Mouse (Mus musculus): ENCODE data around the gene Shkbp1. TPM values are rescaled to one million over a fixed set of nuclear protein-coding genes. Genes with fewer than 3 reads are reported as not detected.

The Shkbp1 gene
- polyA plus RNA-seq, 1 experiment = 46.5 TPM

DNA sequence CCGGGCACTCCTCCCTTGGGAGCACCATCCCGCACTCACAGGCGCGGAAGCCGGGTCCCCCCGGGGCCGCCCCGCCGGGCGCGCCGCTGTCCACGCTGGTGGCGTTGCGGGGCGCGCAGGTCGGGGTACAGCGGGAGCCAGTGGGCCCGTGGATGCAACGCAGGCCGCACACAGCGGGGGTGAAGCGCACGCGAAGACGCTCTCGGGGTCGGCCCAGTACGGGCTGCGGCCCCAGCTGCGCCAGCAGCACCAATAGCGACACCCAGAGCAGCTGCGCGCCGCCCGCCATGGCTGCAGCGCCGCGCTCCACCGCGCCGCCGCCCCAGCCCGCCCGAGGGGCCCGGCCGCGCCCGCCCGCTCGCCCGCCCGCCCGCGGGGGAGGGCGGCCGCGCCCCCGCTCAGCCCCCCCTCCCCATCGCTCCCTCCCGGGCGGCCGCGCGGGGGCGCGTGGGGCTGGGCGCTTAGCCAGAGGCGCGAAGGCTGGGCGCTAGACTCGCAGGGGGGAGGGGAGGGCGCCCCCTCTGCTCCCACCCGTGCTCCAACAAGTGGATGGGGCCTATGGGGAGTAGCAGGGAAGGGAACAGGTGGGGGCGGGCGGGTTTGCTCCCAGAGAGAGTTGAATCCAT is 22.4 kb downstream of the Shkbp1 start:
- peak; percentile 45 for DNase-seq (ENCODE audit: low spot score)

DNA sequence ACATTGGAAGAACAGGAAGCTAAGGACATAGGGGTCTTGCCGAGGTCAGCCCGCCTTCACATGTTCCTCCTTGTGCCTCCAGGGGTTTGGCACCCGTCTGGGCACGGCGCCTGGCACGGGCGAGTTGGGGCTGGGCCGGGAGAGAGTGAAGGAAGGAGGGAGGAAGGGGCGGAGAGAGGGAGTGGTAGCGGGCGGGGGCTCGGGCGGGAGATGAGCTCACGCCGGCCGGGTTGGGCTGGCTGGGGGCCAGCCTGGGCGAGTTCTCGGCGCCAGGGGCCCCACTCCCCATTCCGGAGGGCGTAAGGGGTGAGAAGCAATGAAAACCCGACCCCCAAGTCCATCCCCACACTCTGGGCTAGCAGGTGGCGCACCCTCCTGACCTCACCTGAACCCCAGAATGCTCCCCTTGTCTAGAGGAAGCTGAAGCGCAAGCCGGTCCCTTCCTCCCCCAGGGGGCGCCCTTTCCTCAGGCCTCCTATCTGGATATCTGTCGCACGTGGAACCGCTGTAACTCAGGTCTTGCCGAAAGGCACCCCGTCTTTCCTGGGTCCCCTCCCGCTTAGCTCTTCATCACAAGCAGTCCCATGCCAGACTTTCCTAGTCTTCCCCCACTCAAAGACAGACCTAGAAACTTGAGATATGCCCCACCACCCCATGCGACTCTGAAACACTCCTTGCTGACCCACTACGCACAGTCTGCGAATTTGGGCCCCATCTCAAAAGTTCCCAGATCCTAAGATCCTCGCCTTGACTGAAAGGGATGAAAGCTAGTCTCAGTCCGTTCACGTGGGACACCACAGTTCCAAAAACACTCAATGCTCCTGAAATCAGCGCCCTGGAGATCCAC is 23.2 kb downstream of the Shkbp1 start:
- DNase-seq (ENCODE audit: low spot score) = peak; percentile 93

DNA sequence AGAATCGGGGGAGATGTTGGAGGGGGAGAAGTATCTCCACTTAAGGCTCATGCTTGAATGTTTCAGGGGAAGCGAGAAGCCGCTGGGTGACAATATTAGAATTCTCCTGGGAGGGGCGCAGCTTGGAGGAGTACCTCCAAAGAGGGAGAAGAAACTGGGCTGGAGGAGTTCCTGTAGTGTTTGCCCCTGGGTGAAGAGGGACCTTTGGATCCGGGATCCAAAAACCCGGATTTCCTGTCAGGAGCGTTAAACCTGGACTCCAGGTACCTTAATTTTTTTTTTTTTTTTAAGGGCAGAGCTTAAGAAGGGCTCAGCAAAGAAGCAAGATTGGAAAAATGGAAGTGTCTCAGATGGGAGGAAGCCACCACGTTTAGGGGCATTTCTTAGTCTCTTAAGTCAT is 24.0 kb downstream of the Shkbp1 start:
- no peak for DNase-seq (ENCODE audit: low spot score)

DNA sequence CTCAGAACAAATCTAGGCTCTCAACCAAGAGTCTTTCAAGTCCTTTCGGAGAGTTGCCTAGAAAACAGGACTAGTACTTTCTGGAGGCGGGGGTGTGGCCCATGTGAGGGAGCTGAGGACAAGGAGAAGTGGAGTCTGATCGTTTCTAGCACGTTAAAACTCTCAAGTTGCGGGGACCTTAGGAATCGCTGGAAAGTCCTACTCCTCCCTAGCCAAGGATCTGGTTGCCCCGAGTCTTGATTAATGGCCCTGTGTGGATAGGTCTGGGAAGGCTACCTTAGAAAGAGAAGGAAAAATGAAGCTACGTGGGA is 24.3 kb downstream of the Shkbp1 start:
- DNase-seq (ENCODE audit: low spot score) = no peak

DNA sequence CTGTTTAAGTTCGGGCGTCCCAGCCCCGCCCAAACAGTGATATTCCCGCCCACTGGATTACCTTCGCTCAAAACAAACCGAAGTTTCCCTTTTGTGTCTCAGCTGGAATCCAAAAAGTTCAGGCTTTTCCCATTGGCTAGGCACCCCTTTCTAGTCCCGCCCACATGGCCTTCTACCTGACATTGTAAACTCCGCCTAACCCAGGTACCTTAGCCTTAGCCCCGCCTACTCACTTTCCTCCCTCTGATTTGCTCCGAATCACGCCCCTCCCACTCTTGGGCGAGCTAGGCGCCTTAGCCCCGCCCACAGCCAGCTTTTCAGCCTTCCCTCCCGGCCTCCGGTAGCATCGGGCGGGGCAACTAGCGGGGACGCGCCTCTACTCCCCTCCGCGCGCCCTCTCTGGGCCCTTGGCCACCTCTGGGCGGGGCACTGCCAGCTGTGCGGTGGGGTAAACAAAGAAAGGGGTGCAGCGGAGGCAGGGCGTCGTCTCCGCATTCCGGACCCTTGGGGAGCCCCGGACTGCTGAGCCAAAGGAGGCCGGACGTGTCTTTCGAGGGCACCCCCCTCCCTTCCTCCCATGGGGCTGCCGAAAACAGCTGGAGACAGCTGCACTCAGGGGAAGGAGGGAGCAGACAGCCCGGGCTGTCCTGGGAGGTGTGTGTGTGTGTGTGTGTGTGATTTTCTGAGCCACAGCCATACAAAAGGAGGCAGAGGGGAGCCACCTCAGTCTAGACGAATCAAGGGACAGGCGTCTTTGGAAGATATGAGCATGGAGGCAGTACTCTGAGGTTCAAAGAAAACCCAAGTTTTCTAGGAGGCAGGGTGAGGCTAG is 24.9 kb downstream of the Shkbp1 start:
- peak; percentile 87 for DNase-seq (ENCODE audit: low spot score)

DNA sequence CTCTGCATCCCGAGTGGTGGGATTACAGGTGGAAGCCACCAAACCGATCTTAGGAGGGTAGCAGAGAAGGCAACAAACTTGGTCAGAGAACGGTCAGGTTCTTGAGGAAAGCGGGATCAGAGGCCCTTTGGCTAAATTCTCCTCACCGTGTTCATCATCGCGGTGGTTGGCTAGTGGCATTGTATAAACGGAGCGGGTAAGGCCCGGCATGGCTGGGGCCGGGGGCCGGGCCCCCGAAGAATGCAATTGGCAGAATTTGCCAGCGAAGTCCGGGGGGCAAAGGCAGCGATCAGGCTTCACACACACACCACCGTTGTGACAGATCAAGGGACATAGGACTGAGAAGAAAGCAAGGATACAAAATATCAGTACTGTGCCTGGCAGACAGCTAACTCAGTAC is 25.8 kb downstream of the Shkbp1 start:
- no peak for DNase-seq (ENCODE audit: low spot score)

DNA sequence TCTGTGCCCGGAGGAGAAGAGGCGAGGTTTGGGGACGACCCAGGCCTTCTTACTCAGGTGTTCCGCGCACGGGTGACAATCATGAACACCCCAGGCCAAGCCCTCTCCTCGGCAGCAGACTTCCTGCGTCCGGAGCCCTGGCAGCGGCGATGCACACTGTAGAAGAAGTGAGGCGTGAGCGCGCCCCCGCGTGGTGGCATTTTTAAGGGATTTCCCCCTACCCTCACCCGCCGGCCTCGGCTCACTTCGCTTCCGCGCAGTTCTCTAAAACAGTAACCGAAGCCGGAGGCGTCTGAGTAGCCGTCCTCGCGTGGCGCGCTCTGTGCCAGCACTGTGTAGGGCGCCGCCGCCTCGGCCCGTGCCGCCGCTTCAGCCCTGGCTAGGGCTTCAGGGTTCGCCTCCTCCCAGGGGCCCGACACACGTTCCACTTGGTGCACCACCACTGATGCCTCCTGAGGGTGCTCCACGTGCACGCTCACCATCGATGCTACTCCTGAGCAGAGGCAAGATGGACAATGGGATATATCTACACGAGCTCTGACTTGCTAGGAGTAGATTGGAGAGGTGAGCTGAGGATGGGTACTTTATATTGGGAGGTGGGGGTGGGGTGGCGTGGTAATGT is 26.4 kb downstream of the Shkbp1 start:
- peak; percentile 81 for DNase-seq (ENCODE audit: low spot score)

DNA sequence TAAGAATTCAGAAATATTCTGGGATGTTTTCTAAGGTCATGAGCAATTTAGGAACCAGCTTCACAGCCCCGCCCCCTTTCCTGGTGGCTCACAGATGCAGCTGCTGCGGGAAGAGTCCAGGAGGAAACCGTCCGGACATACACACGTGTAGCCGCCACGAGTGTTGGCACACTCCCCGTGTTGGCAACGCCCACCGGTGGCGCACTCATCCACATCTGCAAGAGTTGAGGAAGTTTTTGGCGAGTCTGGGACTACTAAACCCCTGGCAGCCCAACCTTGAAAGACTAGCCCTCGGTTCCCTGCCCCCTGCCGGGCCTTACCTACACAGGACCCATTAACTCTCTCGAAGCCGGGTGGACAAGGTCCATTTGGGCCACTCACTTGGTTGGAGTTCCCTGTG is 27.2 kb downstream of the Shkbp1 start:
- DNase-seq (ENCODE audit: low spot score) = no peak

DNA sequence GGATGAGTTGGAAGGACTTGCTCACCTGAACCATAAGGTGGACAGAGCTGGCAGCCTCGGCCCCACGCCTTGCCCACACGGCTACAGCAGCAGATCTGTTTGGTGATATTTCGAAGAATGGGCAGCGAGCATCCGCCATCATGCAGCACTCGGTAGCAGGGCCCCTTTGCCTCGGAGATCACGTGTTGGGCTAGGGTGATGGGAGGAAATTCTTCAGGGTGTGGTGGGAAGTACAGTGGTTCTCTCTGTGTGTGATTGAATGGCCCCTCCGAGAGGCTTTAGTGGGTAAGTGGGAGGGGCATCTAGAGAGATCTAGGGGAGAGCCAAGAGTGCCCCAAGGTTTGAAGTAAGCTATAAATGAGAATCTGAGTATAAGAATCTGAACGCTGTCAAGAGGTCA is 27.7 kb downstream of the Shkbp1 start:
- no peak for DNase-seq (ENCODE audit: low spot score)

DNA sequence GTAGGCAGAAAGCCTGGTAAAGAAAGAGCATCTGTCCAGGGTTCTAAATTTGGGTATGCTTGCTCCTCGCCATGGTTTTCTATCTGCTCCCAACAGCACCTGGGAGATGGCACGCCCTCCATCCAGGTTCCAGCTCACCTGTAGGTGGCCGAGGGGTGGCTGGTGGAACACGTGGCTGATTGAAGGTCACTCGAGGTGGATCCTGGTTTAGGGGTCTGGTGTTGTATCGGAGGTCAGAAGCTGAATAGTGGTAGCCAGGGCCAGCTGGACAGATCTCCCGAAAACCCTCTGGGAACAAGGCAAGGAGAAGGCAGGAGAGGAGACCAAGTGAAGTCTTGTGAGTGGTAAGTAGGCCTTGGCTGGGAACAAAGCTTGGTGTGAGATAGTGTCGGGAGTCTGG is 28.3 kb downstream of the Shkbp1 start:
- DNase-seq (ENCODE audit: low spot score) = no peak

DNA sequence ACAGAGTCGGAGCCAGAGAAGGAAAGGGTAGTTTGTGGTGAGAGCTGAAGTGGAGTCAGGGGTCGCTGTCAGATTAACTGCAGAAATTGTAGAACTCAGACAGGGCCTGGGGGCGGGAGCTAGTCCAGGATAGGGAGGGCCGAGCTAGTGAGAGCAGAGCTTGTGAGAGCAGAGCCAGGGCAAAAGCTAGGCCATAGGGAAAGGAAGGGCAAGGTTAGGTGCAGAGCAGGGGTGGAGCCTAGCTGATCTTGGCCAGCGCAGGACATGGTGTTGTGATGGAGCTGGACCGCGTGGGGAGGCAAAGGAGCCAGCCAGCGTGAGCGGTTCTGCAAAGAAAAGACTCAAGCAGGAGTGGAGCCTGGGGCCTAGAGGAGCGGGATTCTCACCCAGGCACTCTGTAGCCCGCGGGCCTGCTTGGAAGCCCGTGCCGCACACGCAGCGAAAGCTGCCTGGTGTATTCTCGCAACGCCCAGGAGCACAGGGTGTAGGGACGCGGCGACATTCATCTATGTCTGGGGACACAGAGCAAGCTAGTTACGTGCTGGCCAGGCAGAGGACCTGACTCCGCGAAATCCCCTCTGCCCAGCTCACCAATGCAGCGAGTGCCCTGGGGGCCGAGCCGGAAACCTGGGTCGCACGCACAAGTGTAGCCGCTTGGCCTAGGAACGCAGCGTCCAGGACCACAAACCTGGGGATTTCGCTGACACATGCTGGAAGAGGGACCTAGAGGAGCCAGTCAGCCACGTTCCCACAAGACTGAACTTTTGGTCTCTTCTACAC is 29.5 kb downstream of the Shkbp1 start:
- DNase-seq (ENCODE audit: low spot score) = no peak

DNA sequence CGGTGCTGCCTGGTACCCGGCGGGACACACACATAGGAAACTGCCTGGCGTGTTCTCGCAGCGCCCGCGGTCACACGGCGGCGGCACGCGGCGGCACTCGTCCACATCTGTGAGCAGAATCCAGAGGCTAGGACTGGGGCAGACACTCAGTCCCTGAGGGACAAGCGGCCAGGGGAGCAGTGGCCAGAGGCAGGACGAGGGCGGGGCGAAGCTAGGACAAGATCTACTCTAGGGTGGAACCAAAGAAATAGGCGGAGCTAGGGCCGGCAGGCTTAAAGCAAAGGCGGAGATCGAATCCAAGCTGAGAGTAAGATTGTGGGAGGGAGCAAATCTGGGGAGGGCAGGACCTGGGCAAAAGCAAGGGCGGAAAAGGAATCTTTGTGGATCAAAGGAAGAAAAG is 30.1 kb downstream of the Shkbp1 start:
- DNase-seq (ENCODE audit: low spot score) = peak; percentile 45

DNA sequence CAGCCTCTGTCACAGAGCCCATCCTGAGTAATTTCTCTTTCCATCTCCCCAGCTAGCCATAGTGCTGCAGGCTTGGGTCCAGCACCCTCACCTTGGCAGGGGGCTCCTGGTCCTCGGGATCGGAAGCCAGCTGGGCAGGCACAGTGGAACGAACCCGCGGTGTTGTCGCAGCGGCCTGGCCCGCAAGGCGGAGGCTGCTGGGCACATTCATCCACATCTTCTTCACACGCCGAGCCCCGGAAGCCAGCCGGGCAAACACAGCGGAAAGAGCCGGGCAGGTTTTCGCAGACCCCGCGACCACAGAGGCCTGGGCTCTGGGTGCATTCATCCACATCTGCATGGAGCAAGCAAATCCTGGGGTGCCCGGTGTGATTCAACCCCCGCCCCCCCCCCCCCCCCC is 30.9 kb downstream of the Shkbp1 start:
- no peak for DNase-seq (ENCODE audit: low spot score)

DNA sequence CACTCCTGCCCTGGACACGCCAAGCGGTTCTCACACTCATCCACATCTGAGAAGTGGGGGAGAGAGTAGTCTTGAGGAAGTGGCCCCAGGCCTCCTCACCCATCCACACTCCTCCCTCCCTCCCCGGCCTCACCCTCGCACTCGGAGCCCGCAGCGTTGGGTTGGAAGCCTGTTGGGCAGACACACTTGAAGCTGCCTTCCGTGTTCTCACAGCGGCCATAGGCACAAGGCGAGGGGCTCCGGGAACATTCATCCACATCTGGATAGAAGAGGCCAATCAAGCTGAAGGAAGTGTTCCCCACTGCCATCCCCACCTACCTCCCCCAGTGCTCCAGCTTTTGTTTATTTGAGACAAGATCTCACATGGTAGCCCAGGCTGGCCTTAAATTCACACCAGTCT is 31.7 kb downstream of the Shkbp1 start:
- no peak for DNase-seq (ENCODE audit: low spot score)

DNA sequence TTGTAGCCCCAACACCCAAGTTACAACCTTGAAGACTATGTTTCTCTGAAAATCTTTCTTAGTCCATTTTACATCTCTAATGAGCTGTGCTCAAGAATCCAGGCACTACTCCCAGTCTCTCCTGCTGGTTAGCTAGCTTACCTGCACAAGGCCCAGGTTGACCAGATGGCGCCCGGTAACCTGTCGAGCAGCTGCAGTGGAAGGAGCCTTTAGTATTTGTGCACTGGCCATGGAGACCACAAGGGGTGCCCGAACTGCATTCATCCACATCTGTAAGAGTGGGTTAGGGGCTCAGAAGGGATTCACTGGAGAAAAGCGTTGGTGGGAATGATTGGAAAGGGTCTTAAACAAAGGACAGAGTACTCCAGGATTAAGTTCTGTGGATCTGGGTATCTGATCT is 32.8 kb downstream of the Shkbp1 start:
- DNase-seq (ENCODE audit: low spot score) = no peak

DNA sequence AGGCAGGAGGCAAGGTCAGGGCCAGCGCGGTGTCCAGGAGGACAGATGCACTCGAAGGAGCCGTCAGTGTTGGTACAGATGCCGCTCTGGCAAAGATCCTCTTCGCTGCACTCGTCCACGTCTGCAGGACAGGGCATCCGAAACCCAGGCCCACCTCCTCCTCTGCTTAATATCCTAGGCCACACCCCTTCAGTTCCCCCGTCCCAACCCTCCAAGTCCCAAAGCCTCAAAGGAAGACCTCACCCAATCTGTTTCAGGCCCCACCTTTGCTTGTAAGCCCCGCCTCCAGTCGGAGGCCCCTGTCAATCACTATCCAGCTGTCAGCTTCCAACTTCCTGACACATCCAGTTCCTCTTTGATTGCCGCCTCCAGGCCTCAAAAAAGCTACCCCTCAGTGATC is 33.5 kb downstream of the Shkbp1 start:
- DNase-seq (ENCODE audit: low spot score) = no peak

DNA sequence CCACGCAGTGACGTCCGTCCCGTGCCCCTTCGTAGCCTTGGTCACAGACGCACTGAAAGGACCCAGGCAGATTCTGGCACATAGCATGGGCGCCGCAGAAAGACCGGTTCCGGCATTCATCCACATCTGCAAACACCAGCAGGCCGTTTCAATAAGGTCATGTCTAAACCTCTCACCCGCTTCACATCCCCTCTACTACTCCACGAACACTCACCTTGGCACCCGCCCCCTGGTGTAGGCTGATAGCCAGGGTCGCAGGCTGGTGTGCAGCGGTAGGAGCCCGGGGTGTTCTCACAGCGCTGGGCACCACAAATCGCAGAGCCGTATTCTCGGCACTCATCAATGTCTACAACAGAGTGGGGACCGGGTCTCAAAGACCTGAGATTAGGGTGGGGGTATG is 36.4 kb downstream of the Shkbp1 start:
- DNase-seq (ENCODE audit: low spot score) = no peak

DNA sequence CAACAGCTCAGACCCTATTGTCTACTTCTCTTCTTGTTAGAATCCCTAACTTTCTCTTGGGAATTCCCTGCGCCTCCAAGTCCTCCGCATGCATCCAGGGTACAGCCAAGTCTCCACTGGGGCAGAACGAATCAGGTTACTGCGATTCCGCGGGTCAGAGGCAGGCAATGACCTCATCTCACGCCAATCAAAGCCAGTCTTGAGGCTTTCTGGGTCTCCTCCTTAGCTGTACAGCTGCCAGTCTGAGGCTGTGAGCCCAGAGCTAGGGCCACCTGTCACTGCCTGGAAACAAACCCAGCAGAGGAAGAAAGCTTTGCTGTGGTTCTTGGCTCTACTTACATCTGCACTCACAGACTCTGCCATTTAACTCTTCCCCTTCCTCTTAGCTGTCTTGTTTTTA is 39.9 kb downstream of the Shkbp1 start:
- no peak for DNase-seq (ENCODE audit: low spot score)

DNA sequence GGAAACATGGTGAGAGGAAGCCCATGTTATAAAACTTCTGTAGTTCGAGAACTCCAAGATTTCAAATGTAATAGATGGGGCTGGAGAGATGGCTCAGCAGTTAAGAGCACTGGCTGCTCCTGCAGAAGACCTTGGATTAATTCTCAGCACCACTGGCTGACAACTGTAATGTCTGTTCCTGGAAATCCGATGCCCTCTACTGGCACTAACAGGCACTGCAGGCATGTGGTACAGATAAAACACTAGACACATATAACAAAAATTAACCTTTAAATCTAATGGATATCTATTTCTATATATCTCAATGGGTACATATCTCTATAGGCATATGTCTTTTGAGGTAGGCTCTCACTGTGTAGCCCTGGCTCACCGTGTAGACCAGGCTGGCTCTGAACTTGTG is 41.4 kb downstream of the Shkbp1 start:
- DNase-seq (ENCODE audit: low spot score) = no peak

DNA sequence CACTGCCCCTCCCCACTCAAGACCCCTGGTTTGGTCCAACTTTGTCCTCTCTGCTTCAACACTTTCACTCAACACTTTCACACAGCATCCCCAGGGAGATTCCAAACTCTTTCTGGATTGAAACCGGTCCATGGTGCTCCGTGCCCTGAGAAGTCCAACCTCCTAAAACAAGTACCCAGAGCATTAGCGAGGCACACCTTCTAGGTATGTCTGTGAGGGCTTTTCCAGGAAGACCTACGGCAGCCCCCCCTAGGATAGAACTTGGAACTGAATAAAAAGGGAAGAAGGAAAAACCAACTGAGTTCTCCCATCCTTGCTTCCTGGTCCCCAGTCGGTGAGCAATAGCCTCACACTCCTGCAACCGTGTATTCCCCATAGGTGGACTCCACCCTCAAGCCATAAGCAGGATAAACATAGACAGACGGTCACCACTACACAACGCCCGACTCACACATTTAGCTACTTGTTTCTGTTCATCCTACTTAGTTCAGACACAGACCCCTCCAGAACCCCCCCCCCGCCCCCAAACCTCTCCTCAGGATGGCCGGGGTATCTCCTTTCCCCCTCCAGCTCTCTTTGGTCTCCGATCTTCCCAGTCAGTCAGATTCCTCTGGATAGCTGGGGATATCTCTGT is 44.1 kb downstream of the Shkbp1 start:
- no peak for DNase-seq (ENCODE audit: low spot score)

DNA sequence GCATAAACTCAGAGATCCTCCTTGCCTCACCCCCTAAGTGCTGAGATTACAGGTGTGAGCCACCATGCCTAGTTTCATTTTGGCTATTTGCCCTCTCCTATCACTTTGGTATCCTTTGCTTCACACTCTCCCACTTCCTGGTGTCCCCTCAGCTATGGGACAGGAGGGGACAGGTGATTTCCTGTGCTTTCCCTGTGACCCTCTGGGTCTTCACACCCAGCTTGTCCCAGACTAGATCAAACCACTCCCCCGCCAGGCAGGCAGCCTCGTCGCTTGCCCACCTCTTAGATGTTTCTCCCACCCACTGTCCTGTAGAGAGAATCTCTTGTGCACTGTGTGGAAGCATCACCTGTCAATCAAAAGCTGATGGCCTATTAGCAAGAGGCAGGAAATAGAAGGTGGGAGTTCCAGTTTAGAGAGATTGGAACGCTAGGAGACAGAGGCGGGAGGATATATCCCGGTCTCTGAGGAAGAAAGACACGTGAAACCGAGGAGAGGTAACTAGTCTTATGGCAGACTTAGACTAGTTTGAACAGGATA is 44.8 kb downstream of the Shkbp1 start:
- no peak for DNase-seq (ENCODE audit: low spot score)
